In the genomic region with DNA sequence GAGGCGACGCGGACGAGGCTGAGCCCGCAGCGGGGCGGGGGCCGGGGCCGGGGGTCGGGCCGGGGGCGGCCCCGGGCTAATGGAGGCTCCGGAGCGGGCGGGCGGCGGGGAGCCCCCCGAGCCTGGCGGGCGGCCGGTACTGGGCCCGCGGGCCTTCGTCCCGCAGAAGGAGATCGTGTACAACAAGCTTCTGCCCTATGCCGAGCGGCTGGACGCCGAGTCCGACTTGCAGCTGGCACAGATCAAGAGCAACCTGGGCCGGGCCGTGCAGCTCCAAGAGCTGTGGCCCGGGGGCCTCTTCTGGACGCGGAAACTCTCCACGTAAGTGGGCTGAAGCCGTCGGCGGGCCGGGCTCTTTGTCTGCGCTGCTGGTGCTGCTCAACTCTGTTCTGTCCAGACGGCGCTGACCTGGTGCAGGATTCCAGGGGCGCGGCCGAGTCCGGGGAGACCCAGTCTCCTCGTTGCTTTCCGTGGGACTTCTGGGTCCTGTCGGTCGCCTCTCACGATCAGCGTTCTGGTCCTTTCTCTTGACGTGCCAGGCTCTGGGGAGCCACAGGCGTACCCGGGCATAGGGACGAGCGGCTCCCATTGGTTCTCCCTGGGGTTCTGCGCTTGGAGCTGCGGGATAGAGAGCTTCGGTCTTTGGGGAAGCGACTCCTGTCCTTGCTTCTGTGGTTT, we compare ENCODE assay signal across 8 mouse cellular contexts. TPM values are rescaled to one million over a fixed set of nuclear protein-coding genes. Genes with fewer than 3 reads are reported as not detected.
DNase-seq lines count a peak whose midpoint lies in the region; ATAC-seq and TF ChIP-seq lines count a peak whose summit lies in the region.

No protein-coding gene starts in this region.

- H3K9ac ChIP-seq in embryonic facial prominence, embryonic 15.5 days, result peak overlapping the region; percentile 96
- peak overlapping the region; percentile 97 for H3K9ac ChIP-seq in heart, embryonic 12.5 days
- peak overlapping the region; percentile 100 for H3K9ac ChIP-seq in liver, embryonic 15.5 days
- H3K9ac ChIP-seq in neural tube, embryonic 11.5 days (ENCODE audit: low read length), result peak overlapping the region; percentile 94
- H3K9ac ChIP-seq in stomach, postnatal 0 days (ENCODE audit: low read length), result peak overlapping the region; percentile 99

- no peaks in the 10 kb centered on the region for H3K27me3 ChIP-seq in embryonic facial prominence, embryonic 15.5 days
- no peaks in the 10 kb centered on the region for H3K27me3 ChIP-seq in heart, embryonic 12.5 days (replicated peaks)
- no peaks in the 10 kb centered on the region for H3K27me3 ChIP-seq in liver, embryonic 15.5 days
- H3K27me3 ChIP-seq in neural tube, embryonic 11.5 days (ENCODE audit: control insufficient read depth, insufficient read depth, low read length), result no peaks in the 10 kb centered on the region
- H3K27me3 ChIP-seq in stomach, postnatal 0 days (ENCODE audit: control insufficient read depth, insufficient read depth, low read length), result no peaks in the 10 kb centered on the region

- H3K9me3 ChIP-seq in embryonic facial prominence, embryonic 15.5 days (replicated peaks), result no peaks in the 10 kb centered on the region
- no peaks in the 10 kb centered on the region for H3K9me3 ChIP-seq in heart, embryonic 12.5 days (replicated peaks)
- no peaks in the 10 kb centered on the region for H3K9me3 ChIP-seq in liver, embryonic 15.5 days (replicated peaks)
- no peaks in the 10 kb centered on the region for H3K9me3 ChIP-seq in neural tube, embryonic 11.5 days (ENCODE audit: control insufficient read depth, low read length)
- H3K9me3 ChIP-seq in stomach, postnatal 0 days (ENCODE audit: control insufficient read depth, low read length), result no peaks in the 10 kb centered on the region

- H3K4me2 ChIP-seq in embryonic facial prominence, embryonic 15.5 days (replicated peaks), result peak overlapping the region; percentile 59
- H3K4me2 ChIP-seq in heart, embryonic 12.5 days, result peak overlapping the region; percentile 72
- peak overlapping the region; percentile 83 for H3K4me2 ChIP-seq in liver, embryonic 15.5 days
- peak overlapping the region; percentile 50 for H3K4me2 ChIP-seq in neural tube, embryonic 11.5 days (ENCODE audit: low read depth)
- H3K4me2 ChIP-seq in stomach, postnatal 0 days (replicated peaks; ENCODE audit: low read depth), result peak overlapping the region; percentile 55

- TF ChIP-seq CTCF in bone marrow, adult 2 months (IDR thresholded peaks at IDR 0.05; ENCODE audit: control insufficient read depth, insufficient read depth, low read length), result no peak
- no peak for TF ChIP-seq CTCF in stomach, postnatal 0 days (IDR thresholded peaks at IDR 0.05; ENCODE audit: low read depth)

- no peak for TF ChIP-seq POLR2A in bone marrow, adult 2 months (IDR thresholded peaks at IDR 0.05; ENCODE audit: borderline replicate concordance, control insufficient read depth, low read depth, low read length)

- no peaks in the 10 kb centered on the region; the same call in 1 of the 2 replicates for H3K4me1 ChIP-seq in bone marrow, adult 2 months (ENCODE audit: control insufficient read depth, insufficient read depth, low read length)
- H3K4me1 ChIP-seq in embryonic facial prominence, embryonic 15.5 days, result peaks cover 3% of the 10 kb centered on the region; the same call in 1 of the 2 replicates
- H3K4me1 ChIP-seq in heart, embryonic 12.5 days (replicated peaks), result peaks cover 9% of the 10 kb centered on the region; the same call in 1 of the 2 replicates
- peaks cover 34% of the 10 kb centered on the region for H3K4me1 ChIP-seq in liver, embryonic 15.5 days (replicated peaks)
- H3K4me1 ChIP-seq in neural tube, embryonic 11.5 days (ENCODE audit: control insufficient read depth, insufficient read depth, low read length), result peaks cover 6% of the 10 kb centered on the region; the same call in 1 of the 2 replicates
- H3K4me1 ChIP-seq in stomach, postnatal 0 days (replicated peaks; ENCODE audit: control insufficient read depth, insufficient read depth), result no peaks in the 10 kb centered on the region

- WGBS in bone marrow, adult 2 months, result under 1% methylated on average over 64 of the region's 64 CpGs
- under 1% methylated on average over 64 of the region's 64 CpGs for WGBS in embryonic facial prominence, embryonic 15.5 days
- under 1% methylated on average over 62 of the region's 64 CpGs for WGBS in heart, embryonic 12.5 days
- WGBS in liver, embryonic 15.5 days (ENCODE audit: insufficient replicate concordance), result under 1% methylated on average over 64 of the region's 64 CpGs
- 0% methylated on average over 53 of the region's 64 CpGs for WGBS in neural tube, embryonic 11.5 days
- under 1% methylated on average over 44 of the region's 64 CpGs for WGBS in stomach, postnatal 0 days

- TF ChIP-seq EP300 in stomach, postnatal 0 days (optimal IDR thresholded peaks at IDR 0.05), result no peak

- ATAC-seq in embryonic facial prominence, embryonic 15.5 days (ENCODE audit: insufficient number of reproducible peaks, low FRiP score, low TSS enrichment, low read depth), result peak; percentile 79
- peak; percentile 81 for ATAC-seq in heart, embryonic 12.5 days (ENCODE audit: insufficient number of reproducible peaks, low FRiP score)
- ATAC-seq in liver, embryonic 15.5 days (ENCODE audit: insufficient read depth), result peak; percentile 76
- peak; percentile 78 for ATAC-seq in neural tube, embryonic 11.5 days (ENCODE audit: insufficient read depth, low FRiP score, low TSS enrichment)
- ATAC-seq in stomach, postnatal 0 days (ENCODE audit: low FRiP score, low TSS enrichment), result peak; percentile 81

- H3K36me3 ChIP-seq in embryonic facial prominence, embryonic 15.5 days, result no peaks in the 10 kb centered on the region
- H3K36me3 ChIP-seq in heart, embryonic 12.5 days, result no peaks in the 10 kb centered on the region
- H3K36me3 ChIP-seq in liver, embryonic 15.5 days (replicated peaks), result no peaks in the 10 kb centered on the region
- no peaks in the 10 kb centered on the region for H3K36me3 ChIP-seq in neural tube, embryonic 11.5 days (ENCODE audit: control insufficient read depth, insufficient read depth, low read length)
- H3K36me3 ChIP-seq in stomach, postnatal 0 days (ENCODE audit: control insufficient read depth, insufficient read depth, low read length), result no peaks in the 10 kb centered on the region

- peak; percentile 59 for DNase-seq in CD4-positive helper T cell, adult 2 months (ENCODE audit: low read depth, low spot score)
- peak; percentile 76 for DNase-seq in kidney, postnatal 10 days
- peak; percentile 76 for DNase-seq in neural tube, embryonic 11.5 days (ENCODE audit: low spot score)
- DNase-seq in stomach, postnatal 0 days (ENCODE audit: low spot score), result peak; percentile 69

- H3K27ac ChIP-seq in bone marrow, adult 2 months (ENCODE audit: control insufficient read depth, insufficient read depth, low read depth, low read length, poor library complexity), result peak overlapping the region; percentile 81
- H3K27ac ChIP-seq in embryonic facial prominence, embryonic 15.5 days (replicated peaks), result peak overlapping the region; percentile 94
- H3K27ac ChIP-seq in heart, embryonic 12.5 days (ENCODE audit: poor library complexity, severe bottlenecking), result peak overlapping the region; percentile 94
- peak overlapping the region; percentile 89 for H3K27ac ChIP-seq in liver, embryonic 15.5 days (replicated peaks)
- H3K27ac ChIP-seq in neural tube, embryonic 11.5 days (ENCODE audit: low read depth, low read length), result peak overlapping the region; percentile 87
- H3K27ac ChIP-seq in stomach, postnatal 0 days (replicated peaks), result peak overlapping the region; percentile 98

- H3K4me3 ChIP-seq in bone marrow, adult 2 months (replicated peaks; ENCODE audit: control insufficient read depth, low read depth, low read length), result peak overlapping the region; percentile 74
- peak overlapping the region; percentile 97 for H3K4me3 ChIP-seq in embryonic facial prominence, embryonic 15.5 days (replicated peaks)
- H3K4me3 ChIP-seq in heart, embryonic 12.5 days, result peak overlapping the region; percentile 99
- peak overlapping the region; percentile 100 for H3K4me3 ChIP-seq in liver, embryonic 15.5 days (replicated peaks)
- peak overlapping the region; percentile 96 for H3K4me3 ChIP-seq in neural tube, embryonic 11.5 days (ENCODE audit: low read depth, low read length)
- H3K4me3 ChIP-seq in stomach, postnatal 0 days (ENCODE audit: low read depth, low read length), result peak overlapping the region; percentile 95

RNA-seq across cellular contexts. Expression of a gene that starts 0.5 kb away (rescaled TPM):
- 12.3 and 28.5 TPM in 2 replicates for polyA plus RNA-seq in bone marrow, adult 2 months (2011; ENCODE audit: insufficient read depth, insufficient read length, low replicate concordance, missing spikeins)
- polyA plus RNA-seq in embryonic facial prominence, embryonic 15.5 days (2015; fragmentation: Nextera tagmentation; extraction: Ambion mirVana), result 16.3 and 18.8 TPM in 2 replicates
- 18.9 and 20.4 TPM in 2 replicates for polyA plus RNA-seq in heart, embryonic 12.5 days (2016; fragmentation: Nextera tagmentation; extraction: Ambion mirVana)
- polyA plus RNA-seq in liver, embryonic 15.5 days (2015; fragmentation: Nextera tagmentation; extraction: Ambion mirVana), result 7.6 and 9.2 TPM in 2 replicates
- polyA plus RNA-seq in neural tube, embryonic 11.5 days (2014; fragmentation: Nextera tagmentation; extraction: Ambion mirVana), result 34.2 and 39.2 TPM in 2 replicates
- polyA plus RNA-seq in stomach, postnatal 0 days (2015; fragmentation: Nextera tagmentation; extraction: Ambion mirVana), result 9.9 and 10.7 TPM in 2 replicates

Comparison
In these comparisons a context has a peak if more than half of its experiments do, and no peak if none do; other contexts are left out.
1. Peak in every context shown above with its lines: DNase-seq, ATAC-seq, H3K4me3 ChIP-seq and H3K27ac ChIP-seq.